Mouse (Mus musculus) adrenal gland, adult 8-10 months (tissue): ENCODE measurements around the gene Srr. TPM values are rescaled to one million over a fixed set of nuclear protein-coding genes. Genes with fewer than 3 reads are reported as not detected.
A peak's percentile ranks its signal among the peaks of the same experiment; 100 is the strongest.

Experiments
- DNase-seq: peaks from one replicate; pipeline ENCODE4 v3.0.0; 2022
- total RNA-seq, 4 experiments: library from RNA; stranded (reverse); gene quantifications; 2 replicates each; pipeline ENCODE4 v1.2.4; 2022

Gene Srr
- total RNA-seq: 10 to 100 TPM; 31.0 to 54.6 (median 51.0) TPM

DNA sequence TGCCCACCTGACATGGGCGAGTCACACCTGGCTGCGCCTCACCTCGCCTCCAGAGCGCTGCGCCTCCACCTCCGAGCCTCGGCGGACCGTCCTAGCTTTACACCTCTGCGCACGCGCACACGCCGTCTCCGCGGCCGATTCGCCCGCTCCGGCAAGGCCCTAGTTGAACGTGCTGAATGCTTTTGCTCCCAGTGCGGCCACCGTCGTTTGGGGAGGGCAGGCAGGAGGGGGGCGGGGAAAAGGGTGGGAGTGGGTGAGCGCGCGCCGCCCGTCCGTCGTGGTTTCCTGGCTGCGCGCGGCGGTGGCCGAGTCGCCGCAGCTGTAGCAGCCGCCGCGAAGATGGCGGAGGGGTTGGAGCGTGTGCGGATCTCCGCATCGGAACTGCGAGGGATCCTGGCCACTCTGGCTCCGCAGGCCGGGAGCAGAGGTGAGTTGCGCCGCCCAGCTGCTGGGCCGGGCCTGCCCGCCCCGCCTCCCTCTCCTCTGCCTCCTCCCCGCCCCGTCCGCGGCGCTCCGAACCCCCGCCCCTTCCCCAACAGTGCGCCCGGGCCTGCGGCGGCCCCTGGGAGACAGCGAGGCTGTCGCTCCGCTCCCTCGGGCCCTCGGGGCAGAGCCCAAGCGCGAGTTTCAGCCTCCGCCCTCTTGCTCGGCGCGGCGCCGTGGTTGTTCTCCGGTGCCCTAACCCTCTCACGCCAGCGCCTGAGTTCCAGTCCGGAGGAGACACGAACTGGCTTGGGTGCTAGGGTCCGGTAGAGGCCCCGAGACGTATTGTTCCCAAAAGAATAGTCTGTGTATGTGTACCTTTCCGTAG, at the start of gene Srr, which contains the start of gene Smg6:
Srr (minus strand) TSS at position 372 of the 811 bp plus-strand sequence.
Smg6 (plus strand) TSS at position 247 of the 811 bp plus-strand sequence.
- DNase-seq: peak; percentile 89

DNA sequence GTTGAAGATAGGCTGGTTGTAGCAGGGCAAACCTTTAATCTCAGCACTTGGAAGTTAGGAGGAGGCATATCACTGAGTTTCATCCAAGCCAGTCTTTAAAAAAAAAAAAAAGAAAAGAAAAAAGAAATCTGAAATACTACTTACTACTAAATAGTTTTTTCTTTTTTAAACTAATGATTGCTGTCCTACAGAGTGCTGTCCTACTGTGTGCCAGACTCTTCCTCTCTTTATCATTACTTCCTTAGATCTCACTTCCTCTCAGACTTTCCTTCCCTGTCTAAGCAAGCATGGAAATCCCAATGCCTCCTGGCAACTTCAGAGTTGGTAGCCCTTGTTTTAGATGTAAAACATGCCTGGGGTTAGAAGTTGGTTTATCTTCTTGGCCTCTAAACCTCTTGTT, 48.9 kb upstream of the Srr start:
- DNase-seq: no peak

DNA sequence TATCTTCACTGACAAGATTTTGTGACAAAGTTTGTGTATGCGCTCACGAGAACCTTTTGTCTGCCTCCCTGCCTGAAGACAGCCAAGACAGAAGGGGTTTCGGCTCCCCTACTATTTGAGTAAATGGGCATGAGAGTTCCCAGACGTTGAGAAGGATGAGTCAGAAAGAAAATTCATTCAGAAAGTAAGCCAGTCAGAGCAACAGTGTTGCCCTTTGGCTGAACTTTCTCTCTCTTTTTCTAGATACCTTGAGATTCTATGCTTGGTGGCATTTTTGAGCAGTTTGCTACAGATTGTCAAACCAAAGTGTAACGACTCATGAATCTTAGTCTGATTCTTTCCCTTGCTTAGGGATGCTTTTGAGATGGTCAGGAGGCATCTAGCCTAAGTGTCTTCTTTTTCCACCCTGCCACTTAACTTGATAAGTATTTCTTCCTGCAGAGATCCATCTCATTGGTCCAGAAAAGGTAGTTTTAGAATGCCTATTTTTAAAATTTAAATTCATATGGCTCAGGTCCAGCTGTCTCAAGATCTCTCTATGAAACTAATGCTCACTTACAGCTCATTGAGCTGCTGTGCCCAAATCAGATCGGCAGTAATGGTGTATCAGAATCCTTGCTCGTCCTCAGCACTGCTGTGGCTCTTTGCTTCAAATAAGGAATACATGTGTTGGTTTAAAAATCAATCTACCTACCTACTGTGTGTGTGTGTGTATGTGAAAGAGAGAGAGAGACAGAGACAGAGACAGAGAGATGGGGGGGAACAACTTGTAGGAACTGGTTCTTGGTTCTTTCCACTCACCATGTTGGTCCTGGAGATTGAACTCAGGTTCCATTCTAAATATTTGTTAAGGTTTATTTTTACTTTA, 47.8 kb upstream of the Srr start:
- DNase-seq: no peak

DNA sequence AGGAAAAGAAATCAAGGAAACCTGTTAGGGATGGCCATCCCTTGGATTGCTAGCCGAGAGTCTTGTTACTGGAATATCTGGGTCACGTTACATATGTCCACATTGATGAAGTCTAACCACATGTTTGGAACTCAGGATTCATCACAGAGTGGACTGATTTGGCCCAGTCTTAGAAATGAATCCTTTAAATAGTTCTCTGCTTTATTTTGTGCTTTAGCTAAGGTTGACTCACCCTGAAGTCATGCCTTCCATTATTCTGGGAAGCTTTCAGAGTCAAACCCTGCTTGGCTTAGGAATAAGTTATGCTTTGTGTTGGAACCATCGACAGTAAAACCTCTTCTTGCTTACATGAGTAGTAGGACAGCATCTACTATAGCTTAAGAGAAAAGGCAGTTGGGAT, 39.8 kb upstream of the Srr start:
- no peak for DNase-seq

DNA sequence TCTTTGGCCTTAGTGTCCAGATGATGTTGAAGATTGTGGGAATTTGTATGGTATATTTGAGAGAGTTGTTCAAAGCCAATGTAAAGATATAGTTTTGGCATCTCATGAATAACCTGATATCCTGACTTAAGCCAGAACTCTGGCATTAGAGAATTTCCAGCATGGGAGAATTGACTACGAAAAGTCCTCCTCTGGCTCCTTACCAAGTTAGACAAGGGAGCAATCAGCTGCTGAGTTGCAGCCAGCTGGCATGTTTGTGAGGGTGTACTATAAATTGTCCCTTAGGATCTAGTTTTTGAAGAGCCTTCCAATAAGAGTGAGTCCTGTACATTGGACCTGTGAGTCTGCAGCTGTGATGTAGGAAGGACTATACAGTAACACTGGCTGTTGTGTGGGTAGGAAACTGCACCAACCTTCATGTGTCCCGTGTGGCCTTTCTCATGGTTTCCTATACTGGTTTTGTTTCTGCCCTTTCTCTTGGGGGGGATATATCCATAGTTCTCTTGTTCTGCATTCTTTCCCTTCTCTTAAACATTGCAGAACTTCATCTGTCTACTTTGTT, 37.2 kb upstream of the Srr start:
- DNase-seq: no peak

DNA sequence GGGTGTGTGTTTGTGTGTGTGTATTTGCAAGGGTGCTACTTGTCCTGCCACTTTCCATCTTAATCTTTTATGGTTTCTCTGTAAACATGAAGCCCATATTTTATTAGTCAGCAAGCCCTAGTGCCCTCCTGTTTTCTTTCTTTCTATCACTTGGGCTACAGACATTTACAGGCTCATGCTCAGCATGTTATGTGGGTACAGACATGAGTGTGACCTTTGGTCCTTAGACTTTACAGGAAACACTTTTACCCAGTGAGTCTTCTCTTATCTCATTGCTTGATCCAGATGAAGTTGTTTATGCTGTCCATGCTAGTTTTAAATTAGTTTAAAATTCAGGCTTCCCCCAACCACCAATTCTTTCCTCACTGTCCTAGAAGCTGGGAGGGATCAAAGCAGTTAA, 36.2 kb upstream of the Srr start:
- DNase-seq: no peak

DNA sequence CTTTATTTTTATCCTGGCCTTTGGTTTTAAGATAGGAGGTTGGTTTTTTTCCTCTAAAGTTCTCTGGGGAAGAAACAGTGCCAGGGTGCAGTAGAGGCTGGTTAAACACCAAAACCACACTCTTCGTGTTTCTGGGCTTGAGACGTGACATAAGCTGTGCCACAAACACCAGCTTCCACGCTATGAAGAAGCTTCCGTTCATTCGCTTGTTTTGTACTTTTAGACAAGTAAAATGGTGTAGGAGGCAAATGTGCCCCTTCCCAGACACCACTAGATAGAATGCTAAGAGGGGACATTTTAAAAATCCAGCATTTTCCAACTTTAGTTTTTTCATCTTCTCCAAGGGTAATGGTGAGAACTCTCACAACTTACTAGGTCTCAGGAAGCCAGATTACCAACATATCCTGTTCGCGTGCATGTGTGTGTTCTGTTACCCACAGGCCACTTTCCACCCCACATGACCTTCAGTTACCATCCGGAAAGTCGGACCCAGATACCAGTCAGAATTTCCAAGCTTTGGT, 34.3 kb upstream of the Srr start:
- no peak for DNase-seq

DNA sequence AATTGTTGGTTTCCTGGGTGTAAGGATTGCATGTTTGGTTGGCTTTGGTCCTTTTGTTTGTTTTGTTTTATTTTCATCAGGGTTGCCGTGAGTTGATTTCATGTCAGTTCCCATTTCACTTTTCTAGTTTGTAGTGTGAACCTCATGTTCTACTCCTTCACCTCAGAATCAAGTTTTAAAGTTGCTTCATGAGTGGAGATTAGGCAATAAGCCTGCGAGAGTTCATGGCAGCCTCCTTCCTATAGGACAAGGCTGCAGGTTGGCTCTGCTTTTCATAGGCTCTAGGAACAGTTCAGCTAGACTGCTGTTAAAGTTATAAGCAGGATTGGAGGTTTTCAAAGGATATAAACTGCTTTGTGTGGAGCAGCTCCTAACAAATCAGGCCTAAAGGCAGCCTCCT, 33.8 kb upstream of the Srr start:
- no peak for DNase-seq

DNA sequence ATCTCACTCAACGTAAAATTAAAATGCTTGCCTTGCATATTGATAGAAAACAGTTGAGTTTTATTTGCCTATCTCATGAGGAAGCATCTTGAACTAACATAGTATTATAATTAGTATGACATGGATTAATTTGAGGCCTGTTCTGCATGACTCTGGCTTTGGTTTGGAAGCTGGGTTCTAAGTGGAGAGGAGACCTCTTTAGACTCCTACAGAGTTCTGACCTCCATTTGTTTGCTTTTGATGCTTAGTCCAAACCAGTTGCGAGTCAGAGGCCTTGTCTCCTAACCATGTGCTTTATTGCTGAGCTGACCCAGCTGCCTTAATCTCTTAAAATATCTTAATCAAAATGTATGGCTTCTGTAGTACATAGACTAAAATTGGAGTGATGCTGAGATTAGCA, 31.9 kb upstream of the Srr start:
- no peak for DNase-seq

DNA sequence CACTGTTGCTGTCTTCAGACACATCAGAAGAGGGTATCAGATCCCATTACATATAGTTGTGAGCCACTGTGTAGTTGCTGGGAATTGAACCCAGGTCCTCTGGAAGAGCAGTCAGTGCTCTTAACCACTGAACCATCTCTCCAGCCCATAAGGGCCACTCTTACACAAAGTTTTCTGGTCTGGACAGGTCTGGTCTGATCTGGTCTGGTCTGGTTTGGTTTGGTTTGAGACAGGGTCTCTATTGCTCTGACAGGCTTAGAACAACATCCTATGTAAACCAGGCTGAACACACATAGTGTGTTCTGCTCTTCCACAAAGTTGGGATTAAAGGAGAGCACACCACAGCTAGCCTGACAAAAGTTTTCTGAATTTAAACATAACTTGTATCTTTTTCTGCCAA, 30.3 kb upstream of the Srr start:
- no peak for DNase-seq

DNA sequence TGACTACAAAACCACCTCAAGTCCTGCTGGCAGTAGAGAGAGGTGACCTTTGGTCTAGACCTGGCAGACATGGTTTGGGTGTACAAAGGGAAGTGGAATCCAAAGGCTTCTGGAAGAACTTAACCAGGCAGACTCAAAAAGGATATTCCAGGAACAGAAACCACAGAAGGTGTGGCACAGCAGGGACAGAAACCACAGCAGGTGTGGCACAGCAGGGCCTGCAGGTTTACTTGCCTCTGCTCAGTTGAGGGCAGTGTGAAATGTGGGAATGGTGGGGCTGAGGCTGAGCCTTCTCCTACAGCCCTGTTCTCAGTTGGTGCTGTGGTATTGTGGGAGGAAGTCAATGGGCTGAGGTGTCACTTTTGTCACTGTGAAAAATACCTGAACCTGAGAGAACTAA, 29.2 kb upstream of the Srr start:
- no peak for DNase-seq

DNA sequence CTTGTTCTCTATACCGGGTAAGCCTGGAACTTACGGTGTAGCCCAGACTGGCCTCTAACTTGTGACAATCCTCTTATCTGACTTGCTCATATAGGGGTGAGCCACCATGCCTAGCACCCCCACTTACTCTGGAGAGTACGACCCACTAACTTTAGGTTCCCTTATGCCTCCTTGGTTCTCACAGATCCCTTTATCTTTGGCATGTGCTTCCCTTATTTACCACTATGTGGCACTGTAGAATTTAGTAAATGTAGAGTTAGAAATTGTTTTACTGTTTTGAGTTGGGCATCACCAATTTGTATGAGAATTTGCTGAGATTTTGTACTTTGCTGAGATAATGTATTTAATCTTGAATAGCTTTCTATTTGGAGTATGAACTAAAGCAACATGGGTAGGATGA, 20.6 kb upstream of the Srr start:
- no peak for DNase-seq

DNA sequence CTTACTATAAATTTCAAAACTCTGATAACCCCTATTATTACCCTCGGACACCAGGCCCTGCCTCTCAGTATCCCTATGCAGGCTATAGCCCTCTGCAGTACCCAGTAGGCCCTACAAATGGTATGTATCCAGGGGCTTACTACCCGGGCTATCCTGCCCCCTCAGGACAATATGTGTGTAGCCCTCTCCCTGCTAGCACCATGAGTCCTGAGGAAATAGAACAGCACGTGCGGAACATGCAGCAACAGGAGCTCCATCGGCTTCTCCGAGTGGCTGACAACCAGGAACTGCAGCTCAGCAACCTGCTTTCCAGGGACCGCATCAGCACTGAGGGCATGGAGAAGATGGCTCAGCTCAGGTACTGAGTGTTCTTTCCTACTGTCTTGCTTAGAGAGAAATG, 4.6 kb upstream of the Srr start:
- no peak for DNase-seq

DNA sequence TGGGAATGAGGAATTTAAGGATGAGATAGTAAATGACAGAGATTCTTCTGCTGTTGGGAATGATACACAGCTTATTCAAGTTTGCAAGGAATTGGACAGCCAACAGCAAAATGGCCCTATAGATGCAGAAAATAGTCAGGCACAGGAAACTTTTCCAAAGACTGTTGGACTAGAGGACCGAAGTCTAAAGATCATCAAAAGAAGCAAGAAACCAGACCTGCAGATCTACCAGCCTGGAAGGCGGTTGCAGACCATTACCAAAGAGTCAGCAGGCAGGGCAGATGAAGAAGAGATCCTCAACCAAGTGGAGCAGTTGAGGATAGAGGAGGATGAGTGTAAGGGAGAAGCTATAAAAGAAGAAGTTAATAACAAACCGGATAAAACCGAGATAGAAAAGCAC, 3.4 kb upstream of the Srr start:
- DNase-seq: no peak

DNA sequence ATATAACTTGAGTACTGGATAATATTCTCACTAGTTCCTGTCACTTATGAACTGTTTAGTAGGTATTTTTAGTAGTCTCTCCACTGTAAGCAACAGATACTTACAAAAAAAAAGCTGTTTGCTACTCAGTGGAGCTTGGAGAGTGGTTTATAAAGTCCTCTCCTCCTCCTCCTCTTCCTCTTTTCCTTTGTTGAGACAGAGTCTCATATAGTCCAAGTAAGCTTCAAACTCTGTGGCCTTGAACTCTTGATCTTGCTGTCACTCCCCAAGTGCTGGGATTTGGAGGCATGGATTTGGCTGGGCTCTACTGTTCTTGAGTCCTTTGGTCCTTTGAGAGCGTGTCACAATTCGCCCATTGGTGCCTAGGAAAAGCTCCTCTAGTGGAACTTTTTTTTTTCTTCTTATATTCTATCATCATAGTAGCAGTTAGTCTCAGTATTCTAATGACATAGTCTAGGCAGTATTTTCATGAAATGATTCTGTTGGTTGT, 1.5 kb upstream of the Srr start:
- DNase-seq: no peak

DNA sequence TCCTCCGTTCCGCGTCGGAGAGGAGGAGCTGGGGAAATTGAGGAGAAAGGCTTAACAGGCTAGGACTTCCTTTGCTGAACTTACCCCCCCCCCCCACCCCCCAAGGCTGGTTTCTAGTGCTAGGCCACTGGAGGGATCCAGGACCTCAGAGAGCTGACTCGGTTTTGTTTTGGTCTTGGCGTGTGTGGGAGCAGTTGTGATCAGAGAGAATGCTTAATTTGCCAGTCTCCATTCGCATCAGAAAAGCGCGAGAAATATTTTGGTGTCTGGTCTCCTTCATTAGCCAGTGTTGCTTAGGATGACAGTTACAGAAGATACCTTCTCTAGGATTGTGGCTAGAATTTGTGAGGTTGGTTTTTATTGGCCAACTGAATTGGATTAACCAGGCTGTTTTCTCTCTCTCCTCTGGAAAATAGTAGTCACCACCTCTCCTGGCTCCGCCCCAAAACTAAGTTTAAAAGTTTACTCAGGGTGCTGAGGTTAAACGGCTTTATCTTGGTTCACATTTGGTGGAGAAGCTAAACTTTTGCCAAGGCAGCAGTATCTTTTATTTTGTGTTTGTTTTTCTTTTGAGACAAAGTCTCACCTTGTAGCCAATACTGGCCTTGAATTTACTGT, 749 bp upstream of the Srr start:
- DNase-seq: peak; percentile 31

DNA sequence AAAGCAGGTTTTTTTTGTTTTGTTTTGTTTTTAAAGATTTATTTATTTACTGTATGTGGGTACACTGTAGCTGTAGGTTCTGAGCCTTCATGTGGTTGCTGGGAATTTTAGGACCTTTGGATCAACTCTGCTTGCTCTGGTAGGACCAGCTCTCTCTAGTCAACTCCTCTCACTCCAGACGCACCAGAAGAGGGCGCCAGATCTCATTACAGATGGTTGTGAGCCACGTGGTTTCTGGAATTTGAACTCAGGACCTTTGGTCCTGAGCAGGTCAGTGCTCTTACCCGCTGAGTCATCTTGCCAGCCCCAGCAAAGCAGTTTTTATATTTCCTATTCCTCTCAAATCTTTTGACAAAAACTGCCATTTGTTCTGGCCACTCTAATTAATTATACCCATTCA, 1.6 kb downstream of the Srr start:
- no peak for DNase-seq

DNA sequence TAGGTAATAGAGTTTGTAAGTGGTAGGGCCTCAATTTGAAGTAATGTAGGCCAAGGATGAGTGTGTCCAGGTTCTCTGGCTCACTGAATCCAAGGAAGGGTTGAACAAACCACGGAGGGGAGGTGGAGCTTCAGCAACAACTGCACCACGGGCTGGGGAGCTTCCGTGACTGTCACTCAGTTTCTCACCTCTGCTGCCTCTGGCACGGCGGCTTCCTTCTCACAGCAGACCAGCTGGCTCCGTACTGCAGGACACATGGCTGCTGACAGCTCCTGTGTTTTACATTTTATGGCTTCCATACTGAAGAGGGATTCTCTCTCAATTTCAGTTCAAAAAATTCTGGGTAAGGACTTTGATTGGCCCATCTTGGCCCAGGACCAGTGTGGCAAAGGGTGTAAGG, 6.5 kb downstream of the Srr start:
- no peak for DNase-seq

DNA sequence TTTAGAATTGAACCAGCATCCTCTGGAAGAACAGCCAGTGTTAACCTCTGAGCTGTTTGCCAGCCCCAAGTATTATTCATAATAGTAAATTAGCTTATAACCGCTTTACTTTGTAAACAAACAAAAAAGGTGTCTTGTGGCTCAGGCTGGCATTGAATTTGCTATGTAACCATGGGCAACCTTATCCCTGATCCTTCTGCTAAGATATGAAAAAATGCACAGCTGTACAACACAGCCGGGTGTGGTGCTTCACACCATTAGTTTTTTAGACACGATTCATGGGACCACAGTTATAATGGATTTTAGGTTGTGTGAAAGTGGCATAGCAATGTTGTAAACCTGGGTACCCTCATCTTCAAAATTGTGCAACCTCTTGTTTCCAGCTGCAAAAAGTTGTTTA, 13.3 kb downstream of the Srr start:
- DNase-seq: no peak

DNA sequence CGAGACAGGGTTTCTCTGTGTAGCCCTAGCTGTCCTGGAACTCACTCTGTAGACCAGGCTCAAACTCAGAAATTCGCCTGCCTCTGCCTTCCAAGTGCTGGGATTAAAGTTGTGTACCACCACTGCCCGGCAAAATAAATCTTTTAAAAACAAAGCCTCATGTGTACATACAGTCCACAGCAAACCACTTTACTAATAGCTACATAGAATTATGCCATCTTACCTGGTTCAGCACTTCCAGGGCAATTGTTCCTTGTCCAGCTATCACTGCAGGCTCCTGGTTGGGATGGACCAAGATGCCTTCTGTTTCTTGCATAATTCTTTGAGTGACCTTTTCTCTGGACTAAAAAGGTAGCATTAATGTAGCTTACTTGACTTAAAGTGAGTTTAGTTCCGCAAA, 15.8 kb downstream of the Srr start:
- DNase-seq: no peak

DNA sequence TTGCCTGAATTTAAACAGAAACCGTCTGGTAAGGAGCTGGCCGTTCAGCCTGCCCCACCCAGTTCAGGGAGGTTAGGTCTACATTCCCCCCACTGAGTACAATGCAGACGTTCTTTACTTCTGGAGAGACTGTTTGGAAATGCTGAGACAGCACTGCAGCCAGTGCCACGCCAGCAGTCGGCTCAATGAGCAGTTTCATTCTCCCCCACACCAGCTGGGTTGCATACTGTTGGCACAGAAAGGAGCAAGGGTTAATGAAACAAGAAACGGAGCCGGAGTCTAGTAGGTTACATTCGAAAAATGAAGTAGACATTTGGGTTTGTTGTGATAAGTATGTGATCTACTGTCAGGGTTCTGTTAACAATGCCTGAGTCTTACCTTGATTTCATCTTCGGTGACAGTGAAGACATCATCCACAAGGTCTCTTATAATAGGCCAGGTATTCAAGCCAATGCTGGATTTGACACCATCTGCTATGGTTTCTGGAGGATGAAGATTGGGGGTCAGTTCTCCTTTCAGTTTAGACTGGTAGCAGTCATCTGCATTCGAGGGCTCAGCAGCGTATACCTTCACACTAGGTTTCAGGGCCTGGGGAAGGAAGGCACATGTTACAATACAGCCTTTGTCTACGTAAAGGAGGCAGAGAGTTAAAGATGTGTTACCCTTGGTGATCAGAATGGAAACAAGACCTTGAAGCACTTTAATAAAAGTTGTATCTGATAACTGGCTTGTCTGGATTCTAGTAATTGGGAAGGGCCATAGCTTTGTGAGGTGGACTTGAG, 16.9 kb downstream of the Srr start:
- DNase-seq: no peak

DNA sequence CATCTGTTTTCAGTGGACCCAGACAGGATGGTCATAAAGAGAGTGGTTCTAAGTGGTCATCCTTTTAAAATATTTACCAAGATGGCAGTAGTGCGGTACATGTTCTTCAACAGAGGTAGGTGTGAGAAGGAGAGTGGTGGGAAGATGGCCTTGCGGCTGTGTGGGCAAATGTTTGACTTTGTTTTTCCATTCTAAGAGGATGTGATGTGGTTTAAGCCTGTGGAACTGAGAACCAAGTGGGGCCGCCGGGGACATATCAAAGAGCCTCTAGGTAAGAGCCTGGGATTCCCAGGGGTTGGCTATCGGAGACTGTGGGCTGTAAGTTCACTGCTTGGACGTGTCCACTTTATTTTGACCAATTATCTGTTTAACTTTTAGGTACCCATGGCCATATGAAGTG, 17.9 kb downstream of the Srr start:
- no peak for DNase-seq
